Mouse (Mus musculus): ENCODE data around the gene Aldh3a1. TPM values are rescaled to one million over a fixed set of nuclear protein-coding genes. Genes with fewer than 3 reads are reported as not detected.

Aldh3a1 gene
- total RNA-seq, 2 experiments from 2014 or later = 0.91 to 3.3 TPM

GRCm38 (mm10) chr11:61225511-61225910, 18.2 kb downstream of the Aldh3a1 start:
- DNase-seq (ENCODE audit: low spot score in 2 of 2) = no peak
- intact Hi-C loops (cut with DNase I) = no loop called here

GRCm38 (mm10) chr11:61225941-61226412, 18.6 kb downstream of the Aldh3a1 start:
- intact Hi-C loops (cut with DNase I) = no loop called here
- peak; percentile 58 to 71 for DNase-seq (ENCODE audit: low spot score in 2 of 2)

GRCm38 (mm10) chr11:61227816-61228215, 20.5 kb downstream of the Aldh3a1 start:
- no peak for DNase-seq (ENCODE audit: low spot score in 2 of 2)
- intact Hi-C loops (cut with DNase I) = no loop called here

- no peak for DNase-seq (ENCODE audit: low spot score in 2 of 2)
- intact Hi-C loops (cut with DNase I) = no loop called here
These were observed 21.1 kb downstream of the Aldh3a1 start for GRCm38 (mm10) chr11:61228406-61228805.

GRCm38 (mm10) chr11:61231329-61231728, 24.0 kb downstream of the Aldh3a1 start:
- intact Hi-C loops (cut with DNase I) = loop anchor here (5.0 kb wide), 1 partner anchor 39 kb away; no protein-coding TSS in a partner anchor
- peak in 1 of 2 experiments; percentile 25 for DNase-seq (ENCODE audit: low spot score in 2 of 2)

- intact Hi-C loops (cut with DNase I) = loop anchor here (5.0 kb wide), 1 partner anchor 42 kb away; no protein-coding TSS in a partner anchor
- no peak for DNase-seq (ENCODE audit: low spot score in 2 of 2)
These were observed 26.8 kb downstream of the Aldh3a1 start for GRCm38 (mm10) chr11:61234174-61234573.

GRCm38 (mm10) chr11:61236015-61236414, 28.7 kb downstream of the Aldh3a1 start:
- intact Hi-C loops (cut with DNase I) = no loop called here
- DNase-seq (ENCODE audit: low spot score in 2 of 2) = no peak

GRCm38 (mm10) chr11:61244406-61244805, 37.1 kb downstream of the Aldh3a1 start:
- no peak for DNase-seq (ENCODE audit: low spot score in 2 of 2)
- intact Hi-C loops (cut with DNase I) = no loop called here

- intact Hi-C loops (cut with DNase I) = no loop called here
- no peak for DNase-seq (ENCODE audit: low spot score in 2 of 2)
These were observed 44.4 kb downstream of the Aldh3a1 start for GRCm38 (mm10) chr11:61251741-61252140.

- DNase-seq (ENCODE audit: low spot score in 2 of 2) = no peak
- intact Hi-C loops (cut with DNase I) = no loop called here
These were observed 45.5 kb downstream of the Aldh3a1 start for GRCm38 (mm10) chr11:61252807-61253206.

- intact Hi-C loops (cut with DNase I) = no loop called here
- no peak for DNase-seq (ENCODE audit: low spot score in 2 of 2)
These were observed 51.8 kb downstream of the Aldh3a1 start for GRCm38 (mm10) chr11:61259106-61259505.

GRCm38 (mm10) chr11:61262516-61262915, 55.2 kb downstream of the Aldh3a1 start:
- intact Hi-C loops (cut with DNase I) = no loop called here
- DNase-seq (ENCODE audit: low spot score in 2 of 2) = no peak

- intact Hi-C loops (cut with DNase I) = no loop called here
- no peak for DNase-seq (ENCODE audit: low spot score in 2 of 2)
These were observed 56.5 kb downstream of the Aldh3a1 start for GRCm38 (mm10) chr11:61263841-61264240.

- intact Hi-C loops (cut with DNase I) = no loop called here
These were observed 59.5 kb downstream of the Aldh3a1 start, which contains the start of gene Aldh3a2 for GRCm38 (mm10) chr11:61266551-61267533. Gene Aldh3a2 (minus strand): TSS chr11:61267464.

More at GRCm38 (mm10) chr11:61266551-61267533, 59.5 kb downstream of the Aldh3a1 start, which contains the start of gene Aldh3a2:
- peak; percentile 92 to 93 for DNase-seq (ENCODE audit: low spot score in 2 of 2)

Other genes with a start within 250 kb of the Aldh3a1 start
- gene Kcnj12, start 185.0 kb upstream of the Aldh3a1 start, total RNA-seq (2021) = 10 to 100 TPM; 17.9 to 18.2 TPM
- gene Tnfrsf13b, start 80.8 kb upstream of the Aldh3a1 start, total RNA-seq (2021) = 1 to 10 TPM in 1 of 2 experiments, under 1 TPM in 1; 0.96 to 1.9 TPM
- 100 to 1,000 TPM; 203 to 226 TPM for gene Usp22, start 32.5 kb upstream of the Aldh3a1 start, total RNA-seq (2021)
- gene Aldh3a2, start 59.9 kb downstream of the Aldh3a1 start, total RNA-seq (2021) = 10 to 100 TPM; 51.1 to 52.1 TPM
- gene Slc47a2, start 135.3 kb downstream of the Aldh3a1 start, total RNA-seq (2021) = not detected
- 1 to 10 TPM in 1 of 2 experiments, under 1 TPM in 1; 0.99 to 1.9 TPM for gene Slc47a1, start 170.8 kb downstream of the Aldh3a1 start, total RNA-seq (2021)
- gene Rnf112, start 246.6 kb downstream of the Aldh3a1 start, total RNA-seq (2021) = 100 to 1,000 TPM; 274 to 345 TPM